Mouse (Mus musculus) hindbrain, embryonic 12.5 days (tissue): ENCODE results near the gene Aff1. TPM values are rescaled to one million over a fixed set of nuclear protein-coding genes. Genes with fewer than 3 reads are reported as not detected.

ENCODE experiments used
- ATAC-seq: fragments of 200-750 bp; cut with Nextera tagmentation; 2 replicates; pipeline ENCODE4 v1.8.0; 2017; ENCODE audit warnings: moderate TSS enrichment; ENCODE audit not compliant: low FRiP score
- H3K27ac ChIP-seq: fragments of 300-500 bp; sonication (generic); 2 replicates; pipeline ENCODE4 v1.5.1; 2016; ENCODE audit warnings: mild to moderate bottlenecking
- H3K27me3 ChIP-seq: fragments of 300-500 bp; sonication (generic); 2 replicates; pipeline ENCODE4 v1.6.1; 2016; ENCODE audit warnings: mild to moderate bottlenecking
- H3K36me3 ChIP-seq: fragments of 300-500 bp; sonication (generic); 2 replicates; pipeline ENCODE4 v1.6.1; 2016; ENCODE audit warnings: mild to moderate bottlenecking
- H3K4me1 ChIP-seq: fragments of 300-500 bp; sonication (generic); 2 replicates; pipeline ENCODE4 v1.6.1; 2016
- H3K4me2 ChIP-seq: fragments of 300-500 bp; sonication (generic); replicated peaks from 2 replicates; pipeline ENCODE4 v1.6.1; 2016; ENCODE audit warnings: mild to moderate bottlenecking
- H3K4me3 ChIP-seq: fragments of 300-500 bp; sonication (generic); 2 replicates; pipeline ENCODE4 v1.5.1; 2016; ENCODE audit warnings: mild to moderate bottlenecking
- H3K9ac ChIP-seq: fragments of 300-500 bp; sonication (generic); 2 replicates; pipeline ENCODE4 v1.6.1; 2016; ENCODE audit warnings: mild to moderate bottlenecking, moderate library complexity
- H3K9me3 ChIP-seq: fragments of 300-500 bp; sonication (generic); replicated peaks from 2 replicates; pipeline ENCODE4 v1.6.1; 2016; ENCODE audit warnings: mild to moderate bottlenecking
- WGBS: fragments of 180-500 bp; shearing (Covaris S2); methylation state at CpG from one replicate; pipeline ENCODE4 v1.1.7; 2016; 5-methylcytosine and 5-hydroxymethylcytosine counted together
- polyA plus RNA-seq: library from polyadenylated mRNA; unstranded; fragments of >200 nt; fragmentation: Nextera tagmentation; extraction: Ambion mirVana; gene quantifications from 2 replicates; pipeline ENCODE4 v1.2.1, GENCODE M21; 2016

Aff1 gene
- polyA plus RNA-seq, 1 experiment from 2014 or later: 5.4 TPM

DNA sequence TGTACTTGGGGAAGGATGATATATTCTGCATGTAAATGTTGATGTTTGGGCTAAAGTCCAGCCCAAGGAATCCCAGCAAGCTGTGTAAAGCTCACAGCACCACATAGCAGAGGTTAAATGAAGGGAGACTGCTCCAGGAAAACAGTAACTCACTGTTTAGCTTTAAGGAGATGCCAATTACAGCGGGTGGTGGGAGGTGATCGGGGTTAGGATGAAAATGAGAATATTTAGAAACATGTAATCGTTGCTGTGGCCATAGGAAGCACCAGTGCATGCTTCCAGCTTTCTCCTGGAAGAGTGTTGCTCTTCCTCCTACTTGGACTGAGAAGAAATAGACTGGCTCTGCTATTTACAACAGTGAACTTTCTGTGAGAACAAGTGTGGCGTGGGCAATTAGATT lies 80.1 kb downstream of the Aff1 start:
- ATAC-seq: no peak
- H3K9me3 ChIP-seq: no peaks in the 10 kb centered on the region
- peak overlapping the region; percentile 38; the same call in 1 of the 2 replicates for H3K4me2 ChIP-seq
- peak overlapping the region; percentile 87 for H3K27ac ChIP-seq
- H3K9ac ChIP-seq: no peak overlapping the region
- no peaks in the 10 kb centered on the region for H3K27me3 ChIP-seq
- no peaks in the 10 kb centered on the region for H3K36me3 ChIP-seq
- peaks cover 46% of the 10 kb centered on the region for H3K4me1 ChIP-seq
- no peak overlapping the region for H3K4me3 ChIP-seq
- 13% methylated on average over 4 of the region's 4 CpGs for WGBS

- peak; percentile 77 for ATAC-seq
- no peaks in the 10 kb centered on the region for H3K9me3 ChIP-seq
- H3K4me1 ChIP-seq: peaks cover 53% of the 10 kb centered on the region
- H3K36me3 ChIP-seq: no peaks in the 10 kb centered on the region
- H3K27me3 ChIP-seq: no peaks in the 10 kb centered on the region
- H3K9ac ChIP-seq: 0 out of 2 replicates have a peak overlapping the region, but pooled peaks have one; percentile 24
- peak overlapping the region; percentile 38 for H3K4me2 ChIP-seq
- 2% methylated on average over 5 of the region's 5 CpGs for WGBS
- peak overlapping the region; percentile 87 for H3K27ac ChIP-seq
- H3K4me3 ChIP-seq: no peak overlapping the region
Observed at GRCm38 (mm10) chr5:103773100-103773552, 81.0 kb downstream of the Aff1 start.

DNA sequence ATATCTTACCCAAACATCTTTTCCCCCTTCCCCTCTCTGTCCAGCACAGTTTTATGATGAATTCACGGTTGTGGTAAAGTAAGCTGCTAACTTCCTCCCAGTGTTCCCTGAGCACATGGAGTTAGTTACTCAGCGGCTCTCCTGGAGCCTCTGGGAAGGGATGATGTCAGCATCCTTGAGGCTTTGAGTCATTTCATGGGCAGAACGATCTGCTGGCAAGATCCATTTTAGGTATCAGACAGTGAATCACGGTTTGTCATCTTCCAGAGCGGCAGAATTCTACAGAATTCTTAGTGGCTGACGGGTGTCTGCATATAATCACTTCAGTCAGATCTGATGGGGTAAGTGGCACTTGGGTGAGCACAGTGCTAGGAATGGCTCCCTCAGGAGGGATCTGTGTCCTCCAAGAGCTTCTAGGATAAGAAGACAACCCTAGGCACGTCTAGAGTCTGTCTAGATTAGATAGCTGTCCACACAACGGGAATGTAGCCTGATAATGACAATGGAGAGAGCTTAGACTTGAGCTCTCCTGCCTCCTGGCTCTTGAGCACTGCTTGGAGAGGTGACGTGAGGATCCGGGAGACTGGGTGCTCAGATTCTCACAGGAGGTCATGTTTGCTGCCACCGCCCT lies 82.6 kb downstream of the Aff1 start:
- Histone ChIP-seq H3K27ac (no peak overlapping the region), H3K4me2 (no peak overlapping the region), H3K9me3 (no peaks in the 10 kb centered on the region), H3K9ac (no peak overlapping the region), H3K27me3 (no peaks in the 10 kb centered on the region), H3K36me3 (no peaks in the 10 kb centered on the region), H3K4me1 (peaks cover 70% of the 10 kb centered on the region), H3K4me3 (no peak overlapping the region)
- ATAC-seq: no peak
- 70% methylated on average over 11 of the region's 11 CpGs for WGBS

GRCm38 (mm10) chr5:103775429-103775828 lies 83.3 kb downstream of the Aff1 start:
- no peaks in the 10 kb centered on the region for H3K27me3 ChIP-seq
- no peaks in the 10 kb centered on the region for H3K9me3 ChIP-seq
- peaks cover 75% of the 10 kb centered on the region for H3K4me1 ChIP-seq
- no peak overlapping the region for H3K9ac ChIP-seq
- H3K27ac ChIP-seq: no peak overlapping the region
- 71% methylated on average over 13 of the region's 13 CpGs for WGBS
- H3K4me2 ChIP-seq: no peak overlapping the region
- no peak overlapping the region for H3K4me3 ChIP-seq
- ATAC-seq: no peak
- no peaks in the 10 kb centered on the region for H3K36me3 ChIP-seq

GRCm38 (mm10) chr5:103776842-103777241 lies 84.7 kb downstream of the Aff1 start:
- H3K36me3 ChIP-seq: no peaks in the 10 kb centered on the region
- peaks cover 80% of the 10 kb centered on the region for H3K4me1 ChIP-seq
- no peaks in the 10 kb centered on the region for H3K9me3 ChIP-seq
- no peaks in the 10 kb centered on the region for H3K27me3 ChIP-seq
- 69% methylated on average over 4 of the region's 4 CpGs for WGBS
- no peak for ATAC-seq
- no peak overlapping the region for H3K27ac ChIP-seq
- H3K4me2 ChIP-seq: no peak overlapping the region
- no peak overlapping the region for H3K4me3 ChIP-seq
- H3K9ac ChIP-seq: no peak overlapping the region

- peaks cover 74% of the 10 kb centered on the region for H3K4me1 ChIP-seq
- 48% methylated on average over 4 of the region's 4 CpGs for WGBS
- H3K36me3 ChIP-seq: no peaks in the 10 kb centered on the region
- no peaks in the 10 kb centered on the region for H3K9me3 ChIP-seq
- H3K4me2 ChIP-seq: peak overlapping the region; percentile 50
- ATAC-seq: no peak
- H3K27me3 ChIP-seq: no peaks in the 10 kb centered on the region
- H3K27ac ChIP-seq: peak overlapping the region; percentile 71
- H3K9ac ChIP-seq: no peak overlapping the region
- no peak overlapping the region for H3K4me3 ChIP-seq
Observed at GRCm38 (mm10) chr5:103777446-103777845, 85.3 kb downstream of the Aff1 start.

GRCm38 (mm10) chr5:103778314-103779117 lies 86.3 kb downstream of the Aff1 start:
- no peaks in the 10 kb centered on the region for H3K9me3 ChIP-seq
- H3K4me3 ChIP-seq: peak overlapping the region; percentile 14
- peak overlapping the region; percentile 50 for H3K4me2 ChIP-seq
- peak; percentile 91 for ATAC-seq
- no peaks in the 10 kb centered on the region for H3K36me3 ChIP-seq
- H3K4me1 ChIP-seq: peaks cover 63% of the 10 kb centered on the region
- peak overlapping the region; percentile 81 for H3K27ac ChIP-seq
- no peaks in the 10 kb centered on the region for H3K27me3 ChIP-seq
- 1% methylated on average over 17 of the region's 17 CpGs for WGBS
- 0 out of 2 replicates have a peak overlapping the region, but pooled peaks have one; percentile 10 for H3K9ac ChIP-seq

DNA sequence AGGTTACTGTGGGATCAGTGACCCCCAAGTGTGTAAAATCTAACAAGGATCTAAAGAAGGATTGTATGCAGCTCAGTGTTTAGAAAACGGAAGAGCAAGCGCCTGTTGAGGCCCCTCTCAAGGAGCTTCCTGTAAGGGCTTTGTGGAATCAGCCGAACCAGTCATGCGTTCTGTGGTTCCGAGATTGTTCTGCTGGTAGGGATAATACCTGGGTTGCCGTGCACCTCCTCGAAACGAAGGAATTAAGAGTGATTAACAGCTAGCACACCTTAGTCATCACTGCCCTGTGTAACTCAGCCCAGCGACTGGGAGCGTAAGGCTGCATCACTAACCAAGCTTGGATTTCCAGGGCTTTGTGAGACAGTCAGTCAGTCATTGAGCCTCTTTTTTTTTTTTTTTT lies 87.7 kb downstream of the Aff1 start:
- Histone ChIP-seq H3K9ac (no peak overlapping the region), H3K4me2 (no peak overlapping the region), H3K27me3 (no peaks in the 10 kb centered on the region), H3K4me1 (peaks cover 52% of the 10 kb centered on the region), H3K27ac (0 out of 2 replicates have a peak overlapping the region, but pooled peaks have one; percentile 81), H3K9me3 (no peaks in the 10 kb centered on the region), H3K4me3 (no peak overlapping the region), H3K36me3 (peaks cover 11% of the 10 kb centered on the region)
- no peak for ATAC-seq
- 21% methylated on average over 10 of the region's 10 CpGs for WGBS

- Histone ChIP-seq H3K4me2 (no peak overlapping the region), H3K27me3 (no peaks in the 10 kb centered on the region), H3K4me3 (no peak overlapping the region), H3K9ac (no peak overlapping the region), H3K36me3 (peaks cover 11% of the 10 kb centered on the region), H3K27ac (no peak overlapping the region), H3K9me3 (no peaks in the 10 kb centered on the region), H3K4me1 (peaks cover 50% of the 10 kb centered on the region)
- WGBS: 28% methylated on average over 6 of the region's 6 CpGs
- no peak for ATAC-seq
Observed at GRCm38 (mm10) chr5:103780266-103780665, 88.1 kb downstream of the Aff1 start.

- Histone ChIP-seq H3K36me3 (peaks cover 11% of the 10 kb centered on the region), H3K4me3 (no peak overlapping the region), H3K9ac (no peak overlapping the region), H3K4me1 (peaks cover 48% of the 10 kb centered on the region), H3K9me3 (no peaks in the 10 kb centered on the region), H3K27me3 (no peaks in the 10 kb centered on the region), H3K27ac (no peak overlapping the region), H3K4me2 (no peak overlapping the region)
- ATAC-seq: no peak
- WGBS: 64% methylated on average over 6 of the region's 6 CpGs
Observed at GRCm38 (mm10) chr5:103780836-103781235, 88.7 kb downstream of the Aff1 start.

- H3K4me3 ChIP-seq: no peak overlapping the region
- ATAC-seq: no peak
- no peaks in the 10 kb centered on the region for H3K9me3 ChIP-seq
- H3K36me3 ChIP-seq: peaks cover 11% of the 10 kb centered on the region
- no peak overlapping the region for H3K27ac ChIP-seq
- no peak overlapping the region for H3K4me2 ChIP-seq
- H3K27me3 ChIP-seq: no peaks in the 10 kb centered on the region
- 85% methylated on average over 11 of the region's 11 CpGs for WGBS
- H3K4me1 ChIP-seq: peaks cover 33% of the 10 kb centered on the region
- no peak overlapping the region for H3K9ac ChIP-seq
Observed at GRCm38 (mm10) chr5:103783086-103783668, 91.0 kb downstream of the Aff1 start.

DNA sequence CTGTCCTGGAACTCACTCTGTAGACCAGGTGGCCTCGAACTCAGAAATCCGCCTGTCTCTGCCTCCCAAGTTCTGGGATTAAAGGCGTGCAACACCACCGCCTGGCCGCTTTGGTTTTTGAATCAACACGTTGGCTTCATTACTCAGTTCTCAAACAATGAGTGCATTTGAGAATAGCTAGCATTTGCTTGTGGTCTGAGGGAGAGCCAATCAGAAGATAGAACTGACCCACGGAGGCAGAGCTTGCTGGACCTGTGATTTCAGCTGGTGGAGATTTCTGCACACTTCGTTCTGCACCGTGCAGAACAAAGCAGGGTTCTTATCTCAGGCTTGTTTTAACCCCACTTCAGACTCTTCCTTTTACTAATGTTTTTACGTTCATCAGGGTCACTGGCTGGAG lies 93.9 kb downstream of the Aff1 start:
- Histone ChIP-seq H3K9ac (no peak overlapping the region), H3K27ac (no peak overlapping the region), H3K4me2 (no peak overlapping the region), H3K4me1 (peaks cover 4% of the 10 kb centered on the region; the same call in 1 of the 2 replicates), H3K9me3 (no peaks in the 10 kb centered on the region), H3K36me3 (peaks cover 11% of the 10 kb centered on the region), H3K4me3 (no peak overlapping the region), H3K27me3 (no peaks in the 10 kb centered on the region)
- WGBS: 83% methylated on average over 10 of the region's 10 CpGs
- ATAC-seq: no peak
